Mouse (Mus musculus) telencephalon, adult 2 months (tissue): ENCODE data around the gene Adprh.
A peak's percentile ranks its signal among the peaks of the same experiment; 100 is the strongest.
"Not testable (repeated sequence)": the region's sequence is repeated elsewhere in the genome, so short reads cannot be mapped to it uniquely, and the experiment has no call there.

Experiments
- DNase-seq: peaks from one replicate; pipeline ENCODE4 v3.0.0-alpha.2; 2011; ENCODE audit warnings: low read depth, low spot score

The Adprh gene

DNA sequence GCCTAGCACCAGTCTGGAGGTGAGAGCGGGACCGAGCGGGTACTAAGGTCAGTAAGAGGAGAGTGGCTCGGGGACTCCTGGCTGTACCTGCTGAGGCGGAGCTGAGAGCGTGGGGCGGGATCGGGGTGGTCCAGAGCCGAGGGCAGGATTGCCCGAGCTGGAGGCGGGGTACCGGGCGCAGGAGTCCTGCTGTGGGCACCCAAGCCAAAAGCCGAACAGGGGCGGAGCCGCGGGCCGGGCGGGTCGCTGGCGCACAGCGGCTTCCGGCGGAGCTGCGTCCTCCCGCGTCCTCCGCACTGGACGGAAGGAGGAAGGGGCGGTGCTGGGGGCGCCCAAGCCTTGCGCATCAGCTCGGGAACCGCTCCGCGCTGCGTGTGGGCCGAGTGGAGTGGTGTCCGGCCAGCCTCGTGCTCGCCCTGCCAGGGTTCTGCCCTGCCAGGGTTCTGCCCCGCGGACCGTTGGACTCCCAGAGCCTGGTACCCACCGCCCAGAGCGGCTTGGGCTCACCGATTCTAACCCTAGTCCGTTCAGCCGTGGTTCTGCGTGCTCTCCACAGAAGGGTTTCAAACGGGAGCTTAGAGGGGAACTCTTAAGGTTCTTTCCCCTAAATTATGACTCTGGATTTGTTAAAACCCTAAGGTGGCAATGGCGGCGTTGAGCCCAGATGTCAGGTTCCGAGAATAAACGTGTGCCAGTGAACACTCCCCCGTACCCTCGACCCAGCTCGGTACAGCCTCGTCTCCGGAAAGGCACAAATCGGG is at the start of gene Adprh:
TSS of gene Adprh (minus strand) at position 262 of the 761 bp plus-strand sequence.
- DNase-seq: peak; percentile 81

DNA sequence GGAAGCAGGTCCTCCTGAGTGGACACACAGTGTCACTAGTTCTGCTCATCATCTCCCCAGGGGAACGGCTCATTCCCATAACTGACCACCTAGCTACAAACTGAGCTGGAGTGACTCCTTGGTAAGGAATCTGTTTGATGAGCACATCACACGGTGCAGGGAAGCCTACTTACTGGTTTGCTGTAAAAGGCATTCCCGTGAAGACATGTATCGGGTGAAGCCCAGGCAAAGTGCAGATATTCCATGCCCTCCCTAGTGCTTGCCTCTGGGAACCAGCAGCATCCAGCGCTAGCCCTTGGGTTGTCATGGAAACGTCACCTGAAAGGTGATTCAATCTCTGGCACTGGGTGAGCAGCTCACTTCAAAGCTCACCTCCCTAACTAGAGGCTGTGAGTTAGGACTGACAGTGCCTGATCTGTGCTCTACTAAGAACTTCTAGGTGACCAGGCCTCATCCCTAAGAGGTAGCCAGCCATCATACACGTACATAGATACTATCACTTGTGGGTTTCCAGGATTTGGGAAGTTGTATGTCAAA is 44.2 kb upstream of the Adprh start:
- no peak for DNase-seq

DNA sequence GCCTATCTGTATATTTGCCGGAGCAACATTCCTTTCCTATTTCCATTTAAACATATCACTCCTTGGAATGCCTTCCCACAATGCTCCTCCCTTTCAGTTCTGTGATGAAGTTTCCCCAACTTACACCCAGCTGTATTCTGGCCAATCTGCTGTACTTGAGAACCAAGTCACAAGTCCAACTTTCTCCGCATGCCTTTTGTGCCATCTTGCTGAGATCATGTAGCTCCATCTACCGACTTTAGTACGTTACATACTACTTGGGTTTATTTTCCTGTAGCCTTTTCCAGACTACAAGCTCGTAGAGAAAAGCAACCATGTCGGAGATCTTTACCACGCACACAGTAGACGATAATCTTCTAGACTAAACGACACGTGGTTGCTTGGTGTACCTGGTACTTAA is 41.4 kb upstream of the Adprh start:
- DNase-seq: peak; percentile 35

DNA sequence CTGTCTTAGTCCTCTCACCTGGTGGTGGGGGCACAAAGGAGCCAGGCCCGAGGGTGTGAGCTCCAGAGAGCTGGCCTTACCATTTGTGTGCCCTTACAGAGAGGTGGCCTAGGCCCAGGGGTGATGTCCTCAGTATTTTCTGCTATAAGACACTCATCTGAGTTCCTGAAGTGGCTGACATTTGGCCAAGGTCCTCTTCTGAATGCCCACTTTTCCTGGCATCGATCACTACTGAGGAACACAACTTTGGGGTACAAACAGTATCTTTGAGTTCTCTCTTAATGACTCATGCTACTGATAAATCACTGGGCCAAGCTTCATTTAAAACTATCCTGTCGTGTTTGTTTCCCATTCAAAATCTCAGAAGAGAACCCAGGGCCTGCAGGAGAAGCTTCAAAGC is 40.0 kb upstream of the Adprh start:
- no peak for DNase-seq

DNA sequence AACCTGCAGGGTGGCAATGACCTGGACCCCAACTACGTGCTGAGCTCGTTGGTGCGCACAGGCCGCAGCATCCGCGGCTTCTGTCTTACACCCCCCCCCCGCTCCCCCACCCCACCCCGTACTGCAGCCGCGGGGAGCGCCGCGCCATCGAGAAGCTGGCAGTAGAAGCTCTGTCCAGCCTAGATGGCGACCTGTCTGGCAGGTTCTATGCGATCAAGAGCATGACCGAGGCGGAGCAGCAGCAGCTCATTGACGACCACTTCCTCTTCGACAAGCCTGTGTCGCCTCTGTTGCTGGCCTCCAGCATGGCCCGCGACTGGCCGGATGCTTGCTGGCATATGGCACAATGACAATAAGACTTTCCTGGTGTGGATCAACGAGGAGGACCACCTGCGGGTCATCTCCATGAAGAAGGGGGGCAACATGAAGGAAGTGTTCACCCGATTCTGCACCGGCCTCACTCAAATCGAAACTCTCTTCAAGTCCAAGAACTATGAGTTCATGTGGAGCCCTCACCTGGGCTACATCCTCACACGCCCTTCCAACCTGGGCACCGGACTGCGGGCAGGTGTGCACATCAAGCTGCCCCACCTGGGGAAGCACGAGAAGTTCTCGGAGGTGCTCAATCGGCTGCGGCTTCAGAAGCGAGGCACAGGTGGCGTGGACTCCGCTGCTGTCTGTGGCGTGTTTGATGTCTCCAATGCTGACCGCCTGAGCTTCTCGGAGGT is 31.2 kb upstream of the Adprh start:
- no peak for DNase-seq

DNA sequence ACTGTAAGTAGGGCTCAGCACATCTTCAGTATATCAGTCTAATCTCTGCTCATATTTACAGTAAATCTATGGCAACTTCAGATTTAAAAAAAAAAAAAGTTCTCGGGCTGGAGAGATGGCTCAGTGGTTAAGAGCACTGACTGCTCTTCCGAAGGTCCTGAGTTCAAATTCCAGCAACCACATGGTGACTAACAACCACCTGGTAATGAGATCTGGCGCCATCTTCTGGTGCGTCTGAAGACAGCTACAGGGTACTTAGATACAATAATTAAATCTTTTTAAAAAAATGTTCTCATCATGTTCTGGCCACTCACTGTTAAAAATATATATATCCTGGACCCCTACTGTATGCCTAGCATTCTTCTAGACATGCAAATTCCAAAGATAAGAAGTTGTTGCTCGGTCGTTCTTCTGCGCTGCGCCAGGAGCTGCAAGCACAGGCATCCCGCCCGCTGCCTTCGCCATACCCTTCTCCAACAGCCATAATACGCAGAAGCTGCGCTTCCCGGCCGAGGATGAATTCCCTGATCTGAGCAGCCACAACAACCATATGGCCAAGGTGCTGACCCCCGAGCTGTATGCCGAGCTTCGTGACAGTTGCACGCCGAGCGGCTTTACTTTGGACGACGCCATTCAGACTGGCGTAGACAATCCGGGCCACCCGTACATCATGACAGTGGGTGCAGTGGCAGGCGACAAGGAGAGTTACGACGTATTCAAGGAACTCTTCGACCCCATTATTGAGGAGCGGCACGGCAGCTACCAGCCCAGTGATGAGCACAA is 30.5 kb upstream of the Adprh start:
- no peak for DNase-seq

DNA sequence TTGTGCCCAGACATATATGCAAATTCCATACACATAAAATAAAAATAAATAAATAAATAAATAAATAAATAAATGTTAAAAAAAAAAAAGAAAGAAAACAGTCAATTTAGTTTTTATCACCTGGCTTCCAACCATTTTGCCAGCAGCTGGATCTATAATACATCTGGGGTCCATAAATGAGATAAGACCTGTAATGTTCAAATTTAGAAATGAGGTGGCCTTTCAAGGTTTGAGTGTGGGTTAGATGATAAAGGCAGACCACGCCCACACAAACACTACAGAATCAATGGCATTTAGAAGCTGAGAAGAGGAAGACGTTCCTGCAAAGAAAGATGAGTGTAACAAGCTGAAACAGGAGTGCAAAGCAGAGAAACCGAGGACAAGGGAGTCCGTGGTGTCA is 28.8 kb upstream of the Adprh start:
- DNase-seq: no peak

DNA sequence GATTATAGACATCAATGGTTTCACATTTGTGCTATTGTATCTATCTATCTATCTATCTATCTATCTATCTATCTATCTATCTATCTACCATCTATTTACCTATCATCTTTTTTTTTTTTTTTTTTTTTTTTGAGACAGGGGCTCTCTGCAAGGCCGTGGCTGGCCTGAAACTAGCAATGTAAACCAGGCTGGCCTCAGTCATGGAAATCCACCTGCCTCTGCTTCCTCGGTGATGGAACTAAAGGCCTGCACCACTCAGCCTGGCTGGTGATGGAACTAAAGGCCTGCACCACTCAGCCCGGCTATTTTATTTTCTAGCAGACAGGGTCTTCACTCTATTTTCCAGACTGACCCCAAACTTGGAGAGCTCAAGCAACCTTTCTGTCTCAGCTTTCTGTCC is 25.8 kb upstream of the Adprh start:
- DNase-seq: no peak

DNA sequence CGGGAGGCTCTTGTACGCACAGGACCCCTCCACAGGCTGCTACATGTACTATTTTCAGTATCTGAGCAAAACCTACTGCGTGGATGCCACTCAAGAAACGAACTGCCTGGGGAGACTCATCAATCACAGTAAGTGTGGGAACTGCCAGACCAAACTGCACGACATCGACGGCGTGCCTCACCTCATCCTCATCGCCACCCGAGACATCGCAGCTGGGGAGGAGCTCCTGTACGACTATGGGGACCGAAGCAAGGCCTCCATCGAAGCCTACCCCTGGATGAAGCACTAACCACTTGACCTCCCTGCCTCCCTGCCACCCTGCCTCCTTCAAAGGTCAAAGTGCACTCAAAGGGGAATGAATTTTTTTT is 24.7 kb upstream of the Adprh start:
- not testable (repeated sequence) for DNase-seq

DNA sequence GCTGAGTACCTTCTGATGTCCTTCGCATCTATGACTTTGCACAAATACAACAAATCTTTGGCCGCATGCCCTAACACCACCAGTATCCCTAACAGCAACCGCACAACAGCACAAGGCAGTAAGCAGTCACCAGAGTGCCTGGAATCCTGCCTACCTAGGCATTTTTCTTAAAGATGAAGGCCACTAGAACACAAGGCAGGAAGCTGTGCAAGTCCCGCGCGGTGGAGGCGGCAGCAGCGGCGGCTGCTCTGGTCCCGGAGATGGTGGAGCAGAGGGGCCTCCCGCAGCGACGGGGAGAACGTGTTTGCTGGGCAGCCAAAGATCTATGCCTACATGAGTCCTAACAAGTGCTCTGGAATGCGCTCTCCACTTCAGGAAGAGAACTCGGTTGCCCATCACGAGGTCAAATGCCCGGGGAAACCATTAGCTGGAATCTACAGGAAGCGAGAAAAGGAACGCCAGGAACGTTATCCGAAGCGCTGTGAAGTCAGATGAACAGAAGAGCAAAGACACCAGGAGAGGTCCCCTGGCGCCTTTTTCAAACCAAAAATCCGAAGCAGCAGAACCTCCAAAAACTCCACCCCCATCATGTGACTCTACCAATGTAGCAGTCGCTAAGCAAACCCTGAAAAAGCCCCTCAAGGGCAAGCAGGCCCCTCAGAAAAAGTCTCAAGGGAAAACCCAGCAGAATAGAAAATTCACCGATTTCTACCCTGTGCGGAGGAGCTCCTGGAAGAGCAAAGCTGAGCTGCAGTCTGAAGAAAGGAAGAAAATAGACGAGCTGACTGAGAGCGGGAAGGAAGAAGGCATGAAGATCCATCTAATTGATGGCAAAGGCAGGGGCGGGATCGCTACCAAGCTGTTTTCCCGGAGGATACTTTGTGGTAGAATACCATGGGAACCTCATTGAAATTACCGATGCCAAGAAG is 24.1 kb upstream of the Adprh start:
- peak; percentile 8 for DNase-seq

DNA sequence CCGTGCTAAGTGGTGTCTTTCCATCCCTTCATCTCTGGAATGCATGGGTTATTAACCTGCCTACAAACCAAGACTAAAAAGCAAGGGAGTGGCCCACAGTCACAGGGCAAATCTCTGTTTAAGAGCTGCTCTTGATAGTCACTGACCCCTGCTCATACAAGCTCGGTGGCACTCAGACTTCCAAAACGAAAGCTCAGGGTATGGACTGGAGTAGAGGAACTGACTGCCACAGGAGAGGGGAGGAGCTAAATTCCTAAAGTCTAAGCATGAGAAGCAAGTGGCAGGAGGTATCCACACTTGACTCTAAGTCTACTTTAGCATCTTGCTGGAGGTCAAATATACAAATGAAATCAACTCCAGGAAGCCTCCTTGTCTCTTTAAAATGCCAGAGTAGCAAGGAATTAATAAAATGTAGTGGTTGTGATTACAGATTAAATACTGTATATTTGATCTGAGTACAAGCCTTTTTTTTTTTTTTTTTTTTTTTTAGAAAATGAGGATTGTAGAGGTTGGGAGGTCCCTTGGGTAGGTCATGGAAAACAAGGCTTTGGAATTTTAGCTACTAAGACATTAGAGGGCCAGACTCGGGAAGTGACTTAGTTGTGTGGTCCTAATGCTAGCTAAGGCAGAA is 23.3 kb upstream of the Adprh start:
- no peak for DNase-seq

DNA sequence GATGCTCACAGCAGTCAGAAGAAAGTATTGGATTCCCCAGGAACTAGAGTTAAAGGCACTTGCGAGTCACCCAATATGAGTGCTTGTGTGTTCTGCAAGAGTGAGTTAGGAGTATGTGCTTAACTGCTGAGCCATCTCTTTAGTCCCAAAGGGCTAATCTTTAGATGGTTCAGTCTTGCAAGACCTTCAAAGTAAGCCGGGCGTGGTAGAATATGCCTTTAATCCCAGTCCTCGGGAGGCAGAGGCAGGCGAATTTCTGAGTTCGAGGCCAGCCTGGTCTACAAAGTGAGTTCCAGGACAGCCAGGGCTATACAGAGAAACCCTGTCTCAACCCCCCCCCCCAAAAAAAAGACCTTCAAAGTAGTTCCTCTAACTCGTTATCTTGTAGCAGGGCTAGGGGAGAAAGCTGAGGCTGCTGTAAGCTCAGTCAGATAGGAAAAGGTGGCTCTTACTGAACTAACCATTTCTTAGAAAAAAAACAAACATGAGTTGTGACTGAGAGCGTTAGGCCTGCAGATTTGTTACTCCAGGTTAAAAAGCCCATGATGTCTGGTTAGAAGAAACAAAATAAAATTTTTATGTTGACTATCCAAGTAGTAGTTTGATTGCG is 22.3 kb upstream of the Adprh start:
- DNase-seq: no peak

DNA sequence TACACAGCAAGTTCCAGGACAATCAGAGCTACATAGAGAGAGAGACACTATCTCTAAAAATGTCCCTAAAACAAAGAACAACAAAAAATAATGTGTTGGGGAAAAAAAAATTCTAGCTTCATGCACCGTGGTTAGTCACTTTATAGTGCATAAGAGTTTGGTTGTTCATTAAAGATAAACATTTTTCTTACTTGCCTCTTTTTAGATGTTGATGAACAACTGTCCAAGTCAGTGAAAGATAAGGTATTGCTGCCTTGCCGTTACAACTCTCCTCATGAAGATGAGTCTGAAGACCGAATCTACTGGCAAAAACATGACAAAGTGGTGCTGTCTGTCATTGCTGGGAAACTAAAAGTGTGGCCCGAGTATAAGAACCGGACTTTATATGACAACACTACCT is 21.2 kb upstream of the Adprh start:
- DNase-seq: no peak

DNA sequence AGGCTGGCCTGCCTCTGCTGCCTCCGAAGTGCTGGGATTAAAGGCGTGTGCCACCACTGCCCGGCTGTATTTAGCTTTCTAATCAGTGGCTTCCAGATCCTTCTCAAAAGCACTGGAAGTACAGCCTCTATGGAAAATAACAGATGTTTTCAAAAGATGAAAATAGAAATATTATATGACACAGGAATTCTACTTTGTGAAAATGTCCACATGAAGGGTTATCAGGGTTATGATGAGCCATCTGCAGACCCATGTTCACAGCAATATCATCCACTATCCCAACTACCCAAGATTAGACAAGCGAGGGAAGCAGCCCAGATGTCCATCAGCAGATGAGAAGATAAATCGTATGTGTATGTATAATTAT is 20.0 kb upstream of the Adprh start:
- no peak for DNase-seq

DNA sequence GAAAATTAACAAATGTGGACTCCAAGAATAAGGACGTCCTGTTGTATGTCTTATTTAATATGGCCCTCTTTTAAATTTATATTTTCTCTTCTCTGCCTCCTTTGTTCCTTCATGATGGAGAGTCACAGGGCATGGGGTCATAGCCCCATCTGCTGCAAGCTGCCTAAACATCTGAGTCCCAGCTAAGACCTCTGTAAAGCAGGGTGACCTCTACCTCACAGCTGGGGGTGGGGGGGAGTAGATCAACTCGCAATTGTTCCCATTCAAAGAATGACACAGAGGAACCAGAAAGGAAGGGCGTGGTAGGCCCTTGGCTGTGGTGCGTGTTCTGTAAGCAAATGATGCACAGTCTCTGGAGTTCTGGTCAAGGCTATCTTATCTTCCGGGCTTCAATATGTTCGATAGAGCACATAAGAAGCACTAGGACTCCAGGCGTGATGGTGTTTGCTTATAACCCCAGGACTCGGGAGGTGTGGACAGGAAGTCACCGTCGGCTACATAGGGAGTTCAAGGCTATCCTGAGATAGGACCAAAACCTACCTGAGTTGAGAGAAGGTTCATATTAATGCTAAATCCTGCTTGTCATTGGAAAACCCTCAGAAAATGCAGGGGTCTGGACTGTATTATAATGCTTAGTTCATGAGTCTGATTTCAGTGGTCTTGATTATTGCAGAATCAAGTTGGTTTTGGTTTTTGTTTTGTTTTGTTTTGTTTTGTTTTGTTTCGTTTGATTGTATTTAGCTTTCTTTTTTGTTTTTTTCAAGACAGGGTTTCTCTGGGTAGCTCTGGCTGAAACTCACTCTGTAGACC is 19.4 kb upstream of the Adprh start:
- DNase-seq: no peak

DNA sequence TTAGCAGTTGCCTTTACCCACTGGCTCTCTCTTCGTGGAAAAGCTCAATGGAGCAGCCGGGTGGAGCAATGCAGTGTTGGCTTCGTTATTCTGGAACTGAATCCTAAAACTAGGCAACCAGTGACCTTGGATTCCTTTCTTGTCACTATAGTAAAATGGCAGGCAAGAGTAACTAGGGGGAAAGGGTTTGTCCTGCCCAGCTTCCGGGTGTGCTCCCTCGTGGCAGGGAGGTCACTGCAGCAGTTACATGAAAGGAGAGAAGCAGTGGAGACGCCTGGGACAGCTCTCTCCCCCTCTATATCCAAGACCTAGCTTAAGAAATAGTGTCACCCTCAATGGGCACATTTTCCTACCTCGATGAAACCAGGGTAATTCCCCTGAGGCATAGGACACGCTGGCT is 16.9 kb upstream of the Adprh start:
- no peak for DNase-seq

DNA sequence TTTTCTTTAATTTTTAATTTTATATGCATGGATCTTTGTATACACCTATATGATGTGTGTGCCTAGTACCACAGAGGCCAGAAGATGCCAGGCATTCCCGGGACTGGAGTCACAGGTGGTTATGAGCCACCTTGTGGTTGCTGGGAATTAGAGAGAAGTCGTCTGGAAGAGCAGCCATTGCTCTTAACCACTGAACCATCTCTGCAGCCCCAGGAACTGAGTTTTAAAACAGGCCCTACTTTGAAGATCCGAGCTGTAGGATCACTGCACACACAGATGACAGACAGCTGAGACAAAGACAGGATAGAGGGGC is 16.2 kb upstream of the Adprh start:
- DNase-seq: no peak

DNA sequence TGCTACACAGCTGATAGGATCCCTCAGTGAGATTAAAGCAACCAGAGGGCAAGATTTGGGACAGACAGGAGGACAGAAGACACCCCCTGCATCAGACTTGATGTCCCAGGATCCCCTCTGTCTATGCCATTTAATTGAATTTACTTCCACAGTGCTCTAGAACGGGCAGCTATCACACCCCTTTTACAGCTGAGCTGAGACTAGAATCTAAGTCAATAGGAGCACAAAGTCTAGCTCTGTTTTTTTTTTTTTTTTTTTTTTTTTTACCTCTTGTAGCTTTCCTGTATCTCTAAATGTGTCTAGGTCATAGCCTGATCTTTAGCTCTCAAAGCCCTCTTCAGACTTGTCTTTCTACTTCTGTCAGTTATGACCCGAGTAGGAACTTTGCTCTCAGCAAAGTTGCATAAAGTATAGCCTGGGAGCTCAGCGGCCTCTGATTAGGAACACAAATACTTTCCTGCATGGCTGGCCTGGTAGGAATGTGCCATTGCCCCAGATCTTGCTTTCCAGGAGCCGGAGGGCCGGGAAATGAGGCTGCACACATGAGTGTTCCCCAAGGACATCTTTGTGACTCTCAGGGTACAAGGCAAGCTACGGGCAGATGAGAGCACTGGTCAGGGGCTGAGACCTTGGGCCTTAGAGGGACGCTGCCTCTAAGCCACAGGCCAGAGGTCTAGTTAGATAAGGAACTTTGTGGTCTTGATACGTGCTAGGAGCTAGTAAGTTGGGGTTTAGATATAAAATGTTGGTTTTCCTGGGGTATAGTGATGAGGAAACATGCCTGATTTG is 15.6 kb upstream of the Adprh start:
- DNase-seq: no peak
